Mouse (Mus musculus) embryonic fibroblast, embryonic 13.5 days (primary cell): ENCODE measurements around the gene Nelfcd.

Source experiments
- CTCF ChIP-seq: IDR thresholded peaks from 2 replicates; pipeline ENCODE4 v1.5.1; 2011; ENCODE audit warnings: mild to moderate bottlenecking, control low read depth, low read length, moderate library complexity, borderline replicate concordance; ENCODE audit not compliant: insufficient read depth
- POLR2A ChIP-seq: IDR thresholded peaks from 2 replicates; pipeline ENCODE4 v1.6.1; 2011; ENCODE audit warnings: low read depth, mild to moderate bottlenecking, control low read depth, low read length, moderate library complexity

GRCm38 (mm10) chr2:174470333-174470732 lies 54.7 kb downstream of the Nelfcd start:
- no peak for TF ChIP-seq CTCF
- TF ChIP-seq POLR2A: no peak
